Mouse (Mus musculus) cerebral cortex, adult 2 months (tissue): ENCODE results near the gene Zfp9.

Source experiments
- WGBS: fragments of 180-500 bp; shearing (Covaris S2); methylation state at CpG from one replicate; pipeline ENCODE4 v1.1.7; 2018; 5-methylcytosine and 5-hydroxymethylcytosine counted together

Gene Zfp9

GRCm38 (mm10) chr6:118478957-118479708 is at the start of gene Zfp9:
Gene Zfp9 (minus strand): TSS chr6:118479320.
- WGBS, result under 1% methylated on average over 43 of the region's 57 CpGs

- 78% methylated on average over 7 of the region's 7 CpGs for WGBS
Observed at GRCm38 (mm10) chr6:118520668-118521067, 41.5 kb upstream of the Zfp9 start.

- WGBS, result 90% methylated on average over 12 of the region's 12 CpGs
Observed at GRCm38 (mm10) chr6:118513335-118514012, 34.4 kb upstream of the Zfp9 start.

GRCm38 (mm10) chr6:118499010-118499409 is 19.9 kb upstream of the Zfp9 start:
- WGBS, result 85% methylated on average over 7 of the region's 7 CpGs

GRCm38 (mm10) chr6:118482125-118482524 is 3.0 kb upstream of the Zfp9 start:
- 95% methylated on average over 1 of the region's 1 CpGs for WGBS

- 20% methylated on average over 10 of the region's 10 CpGs for WGBS
Observed at GRCm38 (mm10) chr6:118477875-118478785, 990 bp downstream of the Zfp9 start.

- 86% methylated on average over 15 of the region's 15 CpGs for WGBS
Observed at GRCm38 (mm10) chr6:118462069-118462705, 16.9 kb downstream of the Zfp9 start.

GRCm38 (mm10) chr6:118457726-118458125 is 21.4 kb downstream of the Zfp9 start:
- WGBS, result 96% methylated on average over 1 of the region's 1 CpGs

- WGBS, result under 1% methylated on average over 43 of the region's 43 CpGs
Observed at GRCm38 (mm10) chr6:118455042-118455631, 24.0 kb downstream of the Zfp9 start, which contains the start of gene Zfp248. Gene Zfp248 (minus strand): TSS chr6:118455528.

GRCm38 (mm10) chr6:118454452-118454851 is 24.7 kb downstream of the Zfp9 start:
- 12% methylated on average over 8 of the region's 8 CpGs for WGBS

GRCm38 (mm10) chr6:118431502-118431901 is 47.6 kb downstream of the Zfp9 start:
- WGBS, result 83% methylated on average over 4 of the region's 4 CpGs

- WGBS, result 87% methylated on average over 1 of the region's 1 CpGs
Observed at GRCm38 (mm10) chr6:118426666-118427065, 52.5 kb downstream of the Zfp9 start.

GRCm38 (mm10) chr6:118419050-118419920 is 59.8 kb downstream of the Zfp9 start, which contains the start of gene Bms1:
Gene Bms1 (minus strand): TSS chr6:118419474.
- WGBS, result under 1% methylated on average over 67 of the region's 67 CpGs
